Mouse (Mus musculus): ENCODE measurements at regions not wholly inside any gene's neighbourhood (a gene's known extent, or its start where the extent isn't known, plus 50 kb on each side); places are given as distances from the start of the nearest gene placed in this dataset.

GRCm38 (mm10) chr14:66516770-66517169 lies 507.8 kb upstream of the Gulo start:
- TF ChIP-seq CTCF (IDR thresholded peaks at IDR 0.05; ENCODE audit: low read depth, low read length) (no peak), POLR2A (IDR thresholded peaks at IDR 0.05; ENCODE audit: extremely low read depth, insufficient read depth, low read length) (no peak)
